Mouse (Mus musculus) spleen, postnatal 0 days (tissue): ENCODE results near the gene Fcor. TPM values are rescaled to one million over a fixed set of nuclear protein-coding genes. Genes with fewer than 3 reads are reported as not detected.

Experiments
- polyA plus RNA-seq: library from polyadenylated mRNA; unstranded; fragments of >200 nt; fragmentation: Nextera tagmentation; extraction: Ambion mirVana; gene quantifications from 2 replicates; pipeline ENCODE4 v1.2.1, GENCODE M21; 2015

Fcor gene
- polyA plus RNA-seq, result 5.9 and 7.1 TPM in 2 replicates

GRCm38 (mm10) chr8:3671980-3672491 lies at the start of gene Fcor:
Gene Fcor, minus strand, starts transcription at chr8:3672362.

GRCm38 (mm10) chr8:3720551-3720950 lies 48.4 kb upstream of the Fcor start, which contains the start of gene Clec4g:
Gene Clec4g, minus strand, starts transcription at chr8:3720651.

DNA sequence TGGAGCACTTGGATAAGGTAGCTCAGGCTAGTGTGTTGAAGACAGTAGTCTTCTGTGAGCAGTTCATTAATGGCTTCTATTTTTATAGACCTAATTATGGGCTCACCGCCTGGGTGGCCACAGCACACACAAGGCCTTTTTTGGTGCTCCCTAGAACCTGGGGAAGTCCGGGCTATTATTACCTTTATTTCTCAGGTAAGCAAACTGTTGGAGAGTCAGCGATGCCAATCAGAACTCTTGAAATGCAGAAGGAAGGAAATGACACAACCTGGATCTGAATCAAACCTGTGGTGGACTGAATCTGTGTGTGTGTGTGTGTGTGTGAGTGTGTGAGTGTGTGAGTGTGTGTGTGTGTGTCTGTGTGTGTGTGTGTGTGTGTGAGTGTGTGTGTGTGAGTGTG lies 22.0 kb upstream of the Fcor start, which contains the start of gene Fcer2a:
Fcer2a (minus strand) TSS at position 55 of the 400 bp plus-strand sequence.

GRCm38 (mm10) chr8:3676131-3676992 lies 4.2 kb upstream of the Fcor start, which contains the start of gene Trappc5:
Gene Trappc5, plus strand, starts transcription at chr8:3676299.

GRCm38 (mm10) chr8:3665507-3665906 lies 6.7 kb downstream of the Fcor start, which contains the start of gene Mcemp1:
Gene Mcemp1, plus strand, starts transcription at chr8:3665754.

DNA sequence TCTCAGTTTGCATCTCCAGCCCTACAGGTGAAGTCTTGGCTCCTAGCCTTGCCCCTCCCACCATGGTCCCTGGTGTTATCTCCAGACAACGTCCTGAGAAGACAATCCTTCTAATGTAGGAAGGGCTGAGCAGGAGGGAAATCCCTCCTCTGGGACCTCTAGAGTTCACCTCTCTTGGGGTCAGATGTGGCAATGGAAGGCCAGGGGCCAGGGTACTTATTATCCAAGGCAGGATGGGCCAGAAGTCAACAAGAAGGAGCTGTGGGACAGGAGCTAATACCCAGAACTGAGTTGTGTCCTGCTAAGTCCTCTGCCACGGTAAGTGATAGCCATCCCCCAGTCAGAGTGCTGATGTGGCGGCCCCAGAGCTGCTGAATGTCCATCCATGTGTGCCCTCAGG lies 16.6 kb downstream of the Fcor start, which contains the start of gene Retn:
Retn (plus strand) TSS at position 245 of the 400 bp plus-strand sequence.

GRCm38 (mm10) chr8:3630647-3631477 lies 41.3 kb downstream of the Fcor start, which contains the start of gene Stxbp2:
Gene Stxbp2, plus strand, starts transcription at chr8:3630955.

DNA sequence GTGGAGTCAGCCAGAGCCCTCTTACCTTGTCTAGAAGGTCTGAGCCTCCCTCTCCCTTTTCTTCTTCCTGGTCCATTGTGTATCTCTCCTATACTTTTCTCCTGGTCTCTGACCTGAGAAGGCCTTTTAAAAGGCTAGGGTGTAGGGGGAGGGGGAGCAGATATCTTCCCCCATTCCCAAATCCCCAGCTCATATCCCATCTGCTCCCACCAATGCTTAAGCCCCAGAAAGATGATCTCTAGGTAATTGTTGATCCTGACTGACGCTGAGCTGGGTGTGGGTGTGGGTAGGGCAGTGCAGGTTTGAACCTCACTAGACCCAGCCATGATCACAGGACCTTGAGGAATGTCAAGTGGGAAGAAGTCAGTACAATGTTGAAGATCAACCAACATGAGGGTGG lies 46.7 kb downstream of the Fcor start, which contains the start of gene Pcp2:
Pcp2 (minus strand) TSS at position 101 of the 400 bp plus-strand sequence.

GRCm38 (mm10) chr8:3621199-3621970 lies 50.8 kb downstream of the Fcor start, which contains the start of the genes Xab2 and Pet100:
Gene Xab2, minus strand, starts transcription at chr8:3621316.
Gene Pet100, plus strand, starts transcription at chr8:3621548.

Other genes starting within 250 kb of the Fcor start
- gene Pex11g, start 204.7 kb downstream of the Fcor start, polyA plus RNA-seq, result 2.7 and 2.9 TPM in 2 replicates
- not detected in 2 replicates for gene Tex45, start 201.5 kb downstream of the Fcor start, polyA plus RNA-seq
- gene Zfp358, start 179.2 kb downstream of the Fcor start, polyA plus RNA-seq, result 7.5 and 9.9 TPM in 2 replicates
- 21.6 and 26.6 TPM in 2 replicates for gene Mcoln1, start 171.9 kb downstream of the Fcor start, polyA plus RNA-seq
- gene Pnpla6, start 157.0 kb downstream of the Fcor start, polyA plus RNA-seq, result 11.6 and 13.9 TPM in 2 replicates
- gene C330021F23Rik, start 104.4 kb downstream of the Fcor start, polyA plus RNA-seq, result 0.13 TPM in 1 of 2 replicates, not detected in the other
- 1.1 and 1.3 TPM in 2 replicates for gene Camsap3, start 85.1 kb downstream of the Fcor start, polyA plus RNA-seq
- gene Xab2, start 51.0 kb downstream of the Fcor start, polyA plus RNA-seq, result 31.8 and 33.8 TPM in 2 replicates
- 124 TPM in 2 replicates for gene Pet100, start 50.8 kb downstream of the Fcor start, polyA plus RNA-seq
- gene Pcp2, start 46.8 kb downstream of the Fcor start, polyA plus RNA-seq, result 0.21 and 0.26 TPM in 2 replicates
- gene Stxbp2, start 41.4 kb downstream of the Fcor start, polyA plus RNA-seq, result 67.6 and 74.2 TPM in 2 replicates
- gene Retn, start 16.6 kb downstream of the Fcor start, polyA plus RNA-seq, result 0.51 and 0.76 TPM in 2 replicates
- gene Mcemp1, start 6.6 kb downstream of the Fcor start, polyA plus RNA-seq, result 35.9 and 48.3 TPM in 2 replicates
- gene Trappc5, start 3.9 kb upstream of the Fcor start, polyA plus RNA-seq, result 17.6 and 19.0 TPM in 2 replicates
- 0.18 and 0.27 TPM in 2 replicates for gene Fcer2a, start 21.8 kb upstream of the Fcor start, polyA plus RNA-seq
- 0.13 and 0.16 TPM in 2 replicates for gene Clec4g, start 48.3 kb upstream of the Fcor start, polyA plus RNA-seq
- 0.14 and 0.36 TPM in 2 replicates for gene Cd209a, start 76.6 kb upstream of the Fcor start, polyA plus RNA-seq
- not detected in 2 replicates for gene Cd209e, start 181.9 kb upstream of the Fcor start, polyA plus RNA-seq
- 0.15 TPM in 1 of 2 replicates, not detected in the other for gene Cd209d, start 206.2 kb upstream of the Fcor start, polyA plus RNA-seq